Comparison of ENCODE assay signal across 11 mouse cellular contexts in the genomic region with DNA sequence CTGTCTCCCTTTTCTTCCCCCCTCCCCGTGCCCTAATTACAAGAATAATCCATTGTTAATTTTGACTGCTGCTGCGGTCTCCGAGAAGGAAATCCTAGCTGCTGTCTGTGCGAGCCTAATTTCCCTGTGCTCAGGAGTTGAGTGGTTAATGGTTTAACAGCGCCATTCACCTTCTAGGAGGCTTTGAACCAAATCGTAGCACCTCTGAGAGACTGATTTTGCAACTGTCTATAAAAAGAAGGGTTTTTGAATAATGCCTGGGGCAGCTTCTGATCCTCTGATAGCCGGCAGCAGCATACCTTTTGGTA.
DNase-seq lines count a peak whose midpoint lies in the region; ATAC-seq lines count a peak whose summit lies in the region.
"Had no signal": no experiment of that assay in that cellular context is flagged by ENCODE, and none has a peak within 500 bp of the region (broad histone marks: within the 10 kb centered on the region; RNA-seq: fewer than 3 reads in every experiment).

No protein-coding gene starts in this region.

- peak; percentile 13 for DNase-seq in brain, adult 2 months (ENCODE audit: low read depth, low spot score)
- DNase-seq in kidney, adult 9 months = peak; percentile 72
- no peak for DNase-seq in thymus, postnatal 14 days
- DNase-seq in adrenal gland, postnatal 25 days = no peak

- no peak overlapping the region for H3K4me3 ChIP-seq in forebrain, embryonic 13.5 days
- H3K4me3 ChIP-seq in neural tube, embryonic 14.5 days (ENCODE audit: low read depth, low read length) = 0 out of 2 replicates have a peak overlapping the region, but pooled peaks have one; percentile 2
- H3K4me3 ChIP-seq: limb, embryonic 12.5 days; myocyte had no signal

- H3K4me2 ChIP-seq in forebrain, embryonic 13.5 days = peak overlapping the region; percentile 39
- H3K4me2 ChIP-seq in neural tube, embryonic 14.5 days (ENCODE audit: low read depth, low read length) = peak overlapping the region; percentile 14; the same call in 1 of the 2 replicates

- H3K36me3 ChIP-seq in forebrain, embryonic 13.5 days (ENCODE audit: poor library complexity, severe bottlenecking) = no peaks in the 10 kb centered on the region
- no peaks in the 10 kb centered on the region for H3K36me3 ChIP-seq in neural tube, embryonic 14.5 days (ENCODE audit: control insufficient read depth, insufficient read depth, low read length)
- H3K36me3 ChIP-seq: G1E; limb, embryonic 12.5 days had no signal

- peaks cover 4% of the 10 kb centered on the region; the same call in 1 of the 2 replicates for H3K4me1 ChIP-seq in forebrain, embryonic 13.5 days
- H3K4me1 ChIP-seq in neural tube, embryonic 14.5 days (ENCODE audit: control insufficient read depth, insufficient read depth, low read length) = no peaks in the 10 kb centered on the region

- 1% methylated on average over 7 of the region's 7 CpGs for WGBS in forebrain, embryonic 13.5 days
- 3% methylated on average over 7 of the region's 7 CpGs for WGBS in neural tube, embryonic 14.5 days

- H3K27me3 ChIP-seq in forebrain, embryonic 13.5 days = no peaks in the 10 kb centered on the region
- no peaks in the 10 kb centered on the region for H3K27me3 ChIP-seq in neural tube, embryonic 14.5 days (ENCODE audit: control insufficient read depth, insufficient read depth, low read length)
- H3K27me3 ChIP-seq: limb, embryonic 12.5 days had no signal

- H3K9ac ChIP-seq in forebrain, embryonic 13.5 days = no peak overlapping the region
- H3K9ac ChIP-seq in neural tube, embryonic 14.5 days (replicated peaks; ENCODE audit: low read depth, low read length) = no peak overlapping the region
- H3K9ac ChIP-seq: limb, embryonic 12.5 days had no signal

- no peak for ATAC-seq in forebrain, embryonic 13.5 days
- ATAC-seq in neural tube, embryonic 14.5 days (ENCODE audit: low read depth) = no peak
- ATAC-seq in granulocyte monocyte progenitor cell, adult 5-6 weeks (replicated peaks; ENCODE audit: poor library complexity, severe bottlenecking) = no peak

- no peaks in the 10 kb centered on the region for H3K9me3 ChIP-seq in forebrain, embryonic 13.5 days (replicated peaks)
- H3K9me3 ChIP-seq in neural tube, embryonic 14.5 days (ENCODE audit: control insufficient read depth, low read length) = no peaks in the 10 kb centered on the region
- H3K9me3 ChIP-seq: G1E had no signal

- H3K27ac ChIP-seq in forebrain, embryonic 13.5 days = no peak overlapping the region
- no peak overlapping the region for H3K27ac ChIP-seq in neural tube, embryonic 14.5 days (ENCODE audit: low read depth, low read length)
- H3K27ac ChIP-seq: gastrocnemius, adult 2 months; limb, embryonic 12.5 days had no signal

Comparison
In these comparisons a context has a peak if more than half of its experiments do, and no peak if none do; other contexts are left out.
1. DNase-seq: peak in brain, adult 2 months (single experiment) and kidney, adult 9 months (single experiment); none in thymus, postnatal 14 days (single experiment) and adrenal gland, postnatal 25 days (single experiment).